Mouse (Mus musculus): ENCODE measurements around the gene Izumo1.

The Izumo1 gene

DNA sequence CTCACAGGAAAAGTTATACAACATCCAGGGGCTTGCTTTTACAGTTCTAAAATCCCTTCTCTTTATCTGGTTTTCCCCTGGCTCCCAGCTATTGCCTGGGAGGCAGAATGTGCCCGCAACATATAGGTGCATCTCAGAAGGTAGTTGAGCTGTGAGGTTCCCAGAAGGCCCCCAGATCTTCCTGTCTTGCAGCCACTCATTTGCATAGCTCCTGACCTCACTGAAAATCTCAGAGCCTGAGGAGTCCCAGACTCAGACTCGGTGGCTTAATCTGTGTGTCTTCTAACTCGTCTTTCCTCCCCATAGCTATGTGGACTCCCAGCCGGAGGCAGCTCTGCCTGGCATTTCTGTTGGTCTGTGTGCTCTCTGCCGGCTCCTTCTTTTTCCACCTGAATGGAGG lies 3.3 kb upstream of the Izumo1 start:
- no peak for DNase-seq (ENCODE audit: low read depth, low spot score)

DNA sequence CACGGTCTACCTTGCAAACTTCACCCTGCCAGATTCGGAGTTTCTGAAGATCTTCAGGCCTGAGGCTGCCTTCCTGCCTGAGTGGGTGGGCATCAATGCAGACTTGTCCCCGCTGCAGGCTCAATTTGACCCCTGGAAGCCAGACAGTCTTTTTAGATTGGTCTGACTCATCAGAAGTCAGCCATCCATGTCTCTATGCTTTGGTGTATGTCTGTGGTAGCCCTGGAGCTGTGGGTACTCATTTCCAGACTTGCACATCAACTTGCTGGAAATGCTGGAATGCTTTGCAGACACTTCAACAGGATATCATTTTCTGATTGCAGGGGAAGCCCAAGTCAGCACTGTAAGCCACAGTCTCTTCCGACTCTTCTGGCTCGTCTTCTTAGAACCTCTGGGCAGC lies 2.0 kb upstream of the Izumo1 start:
- DNase-seq (ENCODE audit: low read depth, low spot score) = no peak

DNA sequence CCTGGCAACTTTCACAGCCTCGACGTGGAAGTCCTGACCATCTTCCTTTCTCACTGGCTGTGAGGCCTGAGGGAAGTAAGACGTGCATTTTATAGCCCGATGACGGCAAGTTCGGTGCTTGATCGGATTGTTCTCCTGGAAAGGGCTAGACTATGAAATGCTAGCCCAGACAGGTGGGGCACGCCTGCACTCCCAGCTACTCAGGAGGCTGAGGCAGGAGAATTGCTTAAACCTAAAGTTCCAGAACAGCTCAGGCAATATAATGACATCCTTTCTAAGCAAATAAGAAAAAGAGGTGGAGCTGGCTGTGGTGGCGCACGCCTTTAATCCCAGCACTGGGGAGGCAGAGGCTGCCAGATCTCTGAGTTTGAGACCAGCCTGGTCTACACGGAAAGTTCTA lies 1.9 kb downstream of the Izumo1 start:
- DNase-seq (ENCODE audit: low read depth, low spot score) = no peak

DNA sequence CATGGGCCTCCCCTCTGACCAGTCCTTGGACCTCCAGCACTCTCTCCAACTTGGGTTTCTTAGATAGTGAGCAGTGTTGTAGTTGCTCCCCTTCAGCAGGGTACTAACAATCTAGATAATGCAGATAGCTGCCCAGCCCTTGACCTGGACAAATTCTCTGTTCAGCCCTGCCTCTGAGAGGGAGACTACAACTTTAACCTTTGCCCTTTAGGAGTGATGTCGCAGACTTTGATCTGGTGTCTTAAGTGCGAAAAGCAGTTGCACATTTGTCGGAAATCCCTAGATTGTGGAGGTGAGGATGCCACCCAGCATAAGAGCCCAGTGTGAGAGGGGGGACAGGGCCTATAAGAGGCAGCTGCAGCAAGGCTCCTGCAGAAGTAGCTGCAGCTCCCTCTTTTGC lies 3.1 kb downstream of the Izumo1 start:
- DNase-seq (ENCODE audit: low read depth, low spot score) = no peak

DNA sequence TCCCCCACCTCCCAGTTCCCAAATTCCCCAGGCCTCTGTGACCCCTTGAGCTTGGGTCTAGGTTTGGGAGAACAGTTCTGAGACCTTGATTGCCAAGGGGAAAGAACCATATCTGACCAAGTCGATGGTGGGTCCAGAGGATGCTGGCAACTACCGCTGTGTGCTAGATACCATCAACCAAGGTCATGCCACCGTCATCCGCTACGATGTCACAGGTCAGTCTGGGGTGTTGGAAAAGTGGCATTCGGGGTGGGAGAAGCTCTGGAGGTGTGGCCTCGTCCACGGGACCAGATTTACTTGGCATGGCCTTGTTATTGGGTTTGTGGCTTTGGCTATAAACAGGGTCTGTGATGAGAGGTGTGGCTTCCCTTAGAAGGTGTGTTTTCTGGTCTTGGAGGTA lies 3.9 kb downstream of the Izumo1 start:
- no peak for DNase-seq (ENCODE audit: low read depth, low spot score)

DNA sequence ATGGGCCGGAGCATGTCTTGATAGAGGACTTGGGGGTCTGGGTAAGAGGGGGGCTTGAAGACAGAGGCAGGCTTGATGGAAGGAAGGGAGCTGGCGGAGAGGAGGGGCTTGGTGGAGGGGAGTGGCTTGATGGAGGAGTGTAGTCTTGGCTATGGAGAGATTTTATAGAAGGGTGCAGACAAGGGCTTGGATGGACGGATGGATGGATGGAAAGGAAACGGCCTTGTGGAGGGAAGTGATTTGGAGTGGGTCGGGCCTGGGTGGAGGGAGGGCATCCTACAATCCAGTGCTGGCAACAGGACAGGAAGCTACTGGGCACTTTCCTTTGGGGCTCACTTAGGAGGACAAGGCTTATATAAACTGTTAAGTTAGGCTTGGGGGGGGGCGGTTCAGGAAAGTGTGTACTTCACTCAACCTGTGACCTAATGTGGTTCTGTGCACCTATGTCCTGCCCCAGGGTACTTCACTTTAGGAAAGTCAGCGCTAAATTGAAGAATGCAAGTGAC lies 5.0 kb downstream of the Izumo1 start:
- DNase-seq (ENCODE audit: low read depth, low spot score) = no peak

DNA sequence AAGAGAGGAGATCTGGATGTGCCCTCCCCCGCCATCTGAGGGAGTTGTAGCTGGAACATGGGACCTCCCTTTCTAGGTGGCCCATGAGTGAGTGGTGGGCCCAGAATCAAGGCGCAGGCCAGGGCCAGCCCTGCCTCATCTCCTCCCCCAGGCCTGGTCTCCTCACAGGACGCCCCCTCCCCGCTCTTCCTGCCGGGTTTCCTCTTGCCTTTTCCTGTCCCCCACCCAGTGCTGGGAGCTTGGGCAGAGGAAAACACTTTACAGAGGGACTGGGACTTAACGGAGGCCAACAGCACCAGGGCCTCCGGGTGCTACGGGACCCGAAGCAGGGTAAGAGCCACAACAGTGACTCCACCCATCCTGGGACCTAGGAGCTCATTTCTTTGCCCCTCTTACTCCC lies 5.7 kb downstream of the Izumo1 start, which contains the start of gene Rasip1:
Rasip1 (plus strand) TSS at position 228 of the 400 bp plus-strand sequence.
- DNase-seq (ENCODE audit: low read depth, low spot score) = no peak

DNA sequence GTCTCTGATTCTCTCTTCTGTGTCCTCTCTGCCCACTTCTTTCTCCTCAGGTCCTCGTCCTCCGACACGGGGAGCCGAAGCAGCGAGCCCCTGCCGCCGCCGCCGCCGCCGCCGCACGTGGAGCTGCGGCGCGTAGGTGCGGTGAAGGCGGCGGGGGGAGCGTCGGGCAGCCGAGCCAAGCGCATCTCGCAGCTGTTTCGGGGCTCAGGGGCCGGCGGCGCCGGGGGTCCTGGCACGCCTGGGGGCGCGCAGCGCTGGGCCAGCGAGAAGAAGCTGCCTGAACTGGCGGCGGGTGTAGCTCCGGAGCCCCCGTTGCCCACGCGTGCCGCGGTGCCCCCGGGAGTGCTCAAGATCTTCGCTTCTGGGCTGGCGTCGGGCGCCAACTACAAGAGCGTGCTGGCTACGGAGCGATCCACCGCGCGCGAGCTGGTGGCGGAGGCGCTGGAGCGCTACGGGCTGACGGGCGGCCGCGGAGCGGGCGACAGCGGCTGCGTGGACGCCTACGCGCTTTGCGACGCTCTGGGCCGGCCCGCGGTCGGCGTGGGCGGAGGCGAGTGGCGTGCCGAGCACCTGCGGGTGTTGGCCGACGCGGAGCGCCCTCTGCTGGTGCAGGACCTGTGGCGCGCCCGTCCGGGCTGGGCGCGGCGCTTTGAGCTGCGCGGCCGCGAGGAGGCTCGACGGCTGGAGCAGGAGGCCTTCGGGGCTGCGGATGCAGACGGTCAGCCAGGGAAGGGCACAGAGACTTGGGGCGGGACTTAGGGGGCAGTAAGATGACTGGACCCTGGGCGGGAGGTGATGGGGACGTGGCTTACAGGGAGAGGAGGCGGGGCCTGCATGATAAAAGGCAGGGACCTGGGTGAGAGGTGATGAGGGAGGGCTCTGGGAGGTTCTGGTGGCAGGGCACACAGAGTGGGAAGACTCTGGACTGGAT lies 7.0 kb downstream of the Izumo1 start:
- DNase-seq (ENCODE audit: low read depth, low spot score) = peak; percentile 87

DNA sequence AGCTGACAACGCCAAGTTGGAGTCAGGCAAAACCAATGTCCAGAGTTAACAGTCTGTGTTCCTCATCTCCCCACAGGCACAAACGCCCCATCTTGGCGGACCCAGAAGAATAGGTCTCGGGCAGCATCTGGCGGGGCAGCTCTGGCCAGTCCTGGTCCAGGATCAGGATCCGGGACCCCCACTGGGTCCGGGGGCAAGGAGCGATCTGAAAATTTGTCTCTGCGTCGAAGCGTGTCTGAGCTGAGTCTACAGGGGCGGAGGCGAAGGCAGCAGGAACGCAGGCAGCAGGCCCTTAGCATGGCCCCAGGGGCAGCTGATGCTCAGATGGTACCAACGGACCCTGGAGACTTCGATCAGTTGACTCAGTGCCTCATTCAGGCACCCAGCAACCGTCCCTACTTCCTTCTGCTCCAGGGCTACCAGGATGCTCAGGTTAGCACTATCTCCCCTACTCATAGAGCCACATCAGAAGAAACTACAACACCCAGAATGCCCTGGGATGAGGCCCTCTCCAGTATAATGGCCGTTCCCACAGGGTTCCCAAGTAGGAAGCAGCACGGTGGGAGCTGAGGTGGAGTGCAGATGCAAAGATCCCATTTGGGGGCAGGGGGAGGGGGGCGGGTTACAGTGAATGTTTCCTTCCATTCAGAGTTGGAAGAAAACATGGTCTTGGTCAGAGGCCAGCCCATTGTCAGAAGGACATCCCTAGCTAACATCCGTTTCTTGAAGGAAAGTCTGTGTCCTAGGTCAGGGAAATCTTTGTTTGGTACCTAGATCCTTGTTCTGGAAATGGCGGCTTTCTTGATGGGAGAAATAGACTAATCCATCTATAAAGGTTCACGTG lies 8.7 kb downstream of the Izumo1 start:
- no peak for DNase-seq (ENCODE audit: low read depth, low spot score)

DNA sequence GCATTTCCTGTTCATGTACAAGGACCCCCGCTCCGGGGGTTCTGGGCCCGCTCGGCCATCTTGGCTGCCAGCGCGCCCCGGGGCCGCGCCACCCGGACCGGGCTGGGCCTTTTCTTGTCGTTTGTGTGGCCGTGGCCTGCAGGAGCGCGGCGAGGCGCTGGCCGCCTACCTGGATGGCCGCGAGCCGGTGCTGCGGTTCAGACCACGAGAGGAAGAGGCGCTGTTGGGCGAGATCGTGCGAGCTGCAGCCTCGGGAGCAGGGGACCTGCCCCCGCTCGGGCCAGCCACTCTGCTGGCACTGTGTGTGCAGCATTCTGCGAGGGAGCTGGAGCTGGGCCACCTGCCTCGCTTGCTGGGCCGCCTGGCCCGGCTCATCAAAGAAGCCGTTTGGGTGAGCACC lies 10.9 kb downstream of the Izumo1 start:
- no peak for DNase-seq (ENCODE audit: low read depth, low spot score)

DNA sequence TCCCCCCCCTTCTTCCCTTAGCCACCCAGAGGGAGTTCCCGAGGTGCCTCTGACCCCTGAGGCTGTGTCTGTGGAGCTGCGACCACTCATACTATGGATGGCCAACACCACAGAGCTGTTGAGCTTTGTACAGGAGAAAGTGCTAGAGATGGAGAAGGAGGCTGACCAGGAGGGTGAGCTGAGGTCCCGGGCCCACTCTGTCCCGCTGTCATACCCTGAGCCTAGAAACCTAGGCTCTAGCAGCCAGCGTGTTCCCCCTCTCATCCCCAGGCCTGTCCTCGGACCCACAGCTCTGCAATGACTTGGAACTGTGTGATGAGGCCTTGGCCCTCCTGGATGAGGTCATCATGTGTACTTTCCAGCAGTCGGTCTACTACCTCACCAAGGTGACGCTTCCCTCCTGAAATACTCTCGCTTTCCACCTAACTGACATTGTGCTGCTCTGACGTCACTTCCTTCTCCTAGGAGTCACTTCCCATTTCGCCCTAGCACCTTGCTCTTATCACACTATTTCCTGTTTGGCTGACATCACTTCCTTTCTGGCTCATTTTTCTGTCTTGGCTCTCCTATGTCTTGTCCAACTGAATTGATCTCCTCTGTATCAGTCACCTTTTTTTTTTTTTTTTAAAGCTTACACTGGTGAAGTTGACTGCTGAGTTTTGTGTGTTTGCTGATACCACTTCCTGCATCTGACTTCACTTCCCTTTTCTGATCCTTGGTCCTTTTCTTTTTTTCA lies 13.5 kb downstream of the Izumo1 start:
- DNase-seq (ENCODE audit: low read depth, low spot score) = no peak

DNA sequence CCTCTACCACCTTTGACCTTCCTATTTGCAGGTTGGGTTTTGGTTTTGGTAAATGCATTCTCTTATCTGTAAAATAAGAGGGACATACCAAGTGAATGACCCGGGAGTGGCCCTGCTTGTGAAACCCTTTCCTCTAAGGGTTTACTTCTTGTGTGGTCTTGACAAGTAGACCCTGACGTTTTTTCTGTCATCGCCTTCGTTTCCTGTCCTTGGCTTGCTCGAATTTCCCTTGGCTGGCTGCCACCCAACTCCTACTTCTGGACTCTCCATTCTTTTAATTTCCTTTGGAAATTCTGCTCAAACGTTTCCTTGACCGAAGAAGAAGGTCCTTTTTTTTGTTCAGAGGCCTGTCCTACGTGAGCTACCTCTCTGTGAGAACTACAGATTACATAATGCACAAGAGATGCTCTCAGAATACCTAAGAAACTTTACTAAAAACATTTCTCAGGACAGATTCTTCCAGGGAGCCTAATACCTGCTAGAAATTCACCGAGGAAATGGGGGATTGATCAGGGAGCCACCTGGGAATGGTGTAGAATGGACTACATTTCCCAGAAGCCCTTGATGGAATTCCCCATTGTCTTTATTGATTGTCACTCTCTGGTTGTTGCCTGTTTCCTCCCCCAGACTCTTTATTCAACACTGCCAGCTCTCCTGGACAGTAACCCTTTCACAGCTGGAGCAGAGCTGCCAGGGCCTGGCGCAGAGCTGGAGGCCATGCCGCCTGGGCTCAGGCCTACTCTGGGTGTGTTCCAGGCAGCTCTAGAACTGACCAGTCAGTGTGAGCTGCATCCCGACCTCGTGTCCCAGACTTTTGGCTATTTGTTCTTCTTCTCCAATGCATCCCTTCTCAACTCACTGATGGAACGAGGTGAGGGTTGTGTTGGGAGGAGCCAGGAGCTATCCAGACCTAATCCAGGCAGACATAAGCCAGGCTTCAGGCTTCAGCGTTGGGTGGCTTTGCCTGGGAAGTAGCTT lies 14.4 kb downstream of the Izumo1 start:
- no peak for DNase-seq (ENCODE audit: low read depth, low spot score)

DNA sequence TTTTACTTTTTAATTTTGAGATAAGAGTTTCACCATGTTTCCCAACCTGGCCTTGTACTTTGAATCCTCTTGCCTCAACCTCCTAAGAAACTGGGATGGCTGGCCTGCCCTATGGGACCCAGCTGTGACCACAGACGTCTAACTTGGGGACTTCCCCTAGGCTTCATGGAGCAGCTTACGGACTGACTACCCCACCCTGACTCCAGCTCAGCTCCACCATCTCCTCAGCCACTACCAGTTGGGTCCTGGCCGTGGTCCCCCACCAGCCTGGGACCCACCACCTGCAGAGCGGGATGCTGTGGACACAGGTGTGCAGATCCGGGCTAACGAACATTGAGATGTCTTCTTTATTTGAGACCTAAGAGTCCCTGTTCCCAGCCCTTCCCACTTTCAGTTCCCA lies 16.1 kb downstream of the Izumo1 start:
- DNase-seq (ENCODE audit: low read depth, low spot score) = no peak

DNA sequence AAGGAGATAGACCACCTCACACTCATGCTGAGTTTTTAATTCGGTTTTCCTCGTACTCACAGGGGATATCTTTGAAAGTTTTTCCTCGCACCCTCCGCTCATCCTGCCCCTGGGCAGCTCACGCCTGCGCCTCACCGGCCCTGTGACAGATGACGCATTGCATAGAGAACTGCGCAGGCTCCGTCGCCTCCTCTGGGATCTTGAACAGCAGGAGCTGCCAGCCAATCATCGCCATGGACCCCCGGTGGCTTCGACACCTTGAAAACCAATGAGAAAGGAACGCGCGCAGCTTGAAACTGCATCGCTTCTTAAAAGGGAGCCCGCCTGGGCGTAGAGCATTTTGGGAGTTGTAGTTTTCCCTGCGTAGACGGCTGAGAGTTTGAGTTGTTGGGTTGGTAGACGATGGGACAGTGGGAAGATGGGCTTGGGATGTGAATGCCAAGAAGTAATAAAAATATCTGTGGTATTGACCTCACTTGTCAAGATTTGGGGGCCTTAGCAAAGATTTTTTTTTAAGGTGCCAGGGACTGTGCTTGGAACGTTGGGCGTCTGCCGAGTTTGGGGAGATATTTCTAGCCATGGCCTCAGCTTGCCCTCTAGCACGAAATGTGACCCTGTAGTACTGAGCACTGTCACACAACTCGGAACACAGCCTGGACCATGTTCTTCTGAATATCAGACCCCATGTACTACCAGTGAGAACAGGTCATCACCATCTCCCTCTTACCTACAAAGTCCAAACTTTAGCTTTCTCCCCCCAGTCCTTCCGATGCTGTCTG lies 17.2 kb downstream of the Izumo1 start:
- peak; percentile 94 for DNase-seq (ENCODE audit: low read depth, low spot score)

DNA sequence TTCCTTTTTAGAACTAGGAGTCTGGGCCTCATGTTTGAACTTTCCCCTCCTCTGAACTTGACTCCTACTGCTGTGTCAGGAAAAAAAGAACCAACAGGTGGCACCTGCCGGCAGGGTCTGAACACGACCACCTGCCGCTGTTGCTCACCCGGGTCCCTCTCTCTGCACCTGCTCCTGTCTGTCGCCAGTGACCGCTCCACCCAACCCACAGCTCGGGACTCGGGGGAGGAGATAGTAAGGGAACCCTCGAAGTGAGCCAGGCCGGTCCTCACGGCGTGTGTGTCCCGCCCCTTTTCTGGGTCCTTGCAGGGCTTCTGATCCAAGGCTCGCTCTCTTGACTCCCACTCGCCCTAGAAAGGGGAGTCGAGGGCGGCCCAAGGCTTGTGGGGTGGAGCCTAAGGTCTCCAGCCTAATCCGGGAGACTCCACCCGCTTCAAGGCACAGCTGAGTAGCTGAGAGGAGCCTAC lies 18.0 kb downstream of the Izumo1 start, which contains the start of gene Mamstr:
Mamstr (plus strand) TSS at position 417 of the 467 bp plus-strand sequence.
- no peak for DNase-seq (ENCODE audit: low read depth, low spot score)

DNA sequence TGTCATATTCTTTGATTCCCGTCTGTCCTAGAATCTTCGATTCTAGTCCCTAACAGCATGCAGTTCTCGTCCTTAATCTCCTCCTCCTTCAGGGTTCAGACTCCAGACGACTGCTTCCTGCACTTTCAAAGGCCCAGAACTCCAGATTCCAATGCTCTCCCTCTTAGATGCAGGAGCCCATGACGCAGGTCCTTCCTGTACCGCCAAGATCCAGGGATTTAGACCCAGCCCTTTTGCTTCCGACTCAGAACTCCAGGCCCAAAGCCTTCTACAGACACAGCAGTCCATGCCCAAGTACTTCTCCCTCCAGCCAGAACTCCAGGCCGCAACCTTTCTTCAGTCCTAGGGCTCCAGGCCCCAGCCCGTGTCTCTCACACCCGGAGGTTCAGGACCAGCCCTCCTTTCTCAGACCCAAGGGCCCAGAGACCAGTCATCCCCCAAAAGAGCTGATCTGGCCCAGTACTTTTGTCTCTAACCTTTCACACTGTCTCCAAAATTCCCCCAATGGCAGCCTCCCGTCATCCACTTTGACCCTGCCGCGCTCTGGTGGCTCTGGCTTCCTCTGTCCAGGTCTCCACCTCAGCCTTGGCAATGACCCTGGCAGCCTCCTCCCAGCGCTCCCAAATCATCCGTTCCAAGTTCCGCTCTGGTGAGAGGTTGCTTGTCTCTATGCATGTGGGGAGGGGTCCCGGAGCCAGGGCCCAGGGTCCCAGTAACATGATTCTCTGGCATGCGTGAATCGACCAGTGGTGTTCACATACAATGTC lies 18.8 kb downstream of the Izumo1 start:
- DNase-seq (ENCODE audit: low read depth, low spot score) = no peak

DNA sequence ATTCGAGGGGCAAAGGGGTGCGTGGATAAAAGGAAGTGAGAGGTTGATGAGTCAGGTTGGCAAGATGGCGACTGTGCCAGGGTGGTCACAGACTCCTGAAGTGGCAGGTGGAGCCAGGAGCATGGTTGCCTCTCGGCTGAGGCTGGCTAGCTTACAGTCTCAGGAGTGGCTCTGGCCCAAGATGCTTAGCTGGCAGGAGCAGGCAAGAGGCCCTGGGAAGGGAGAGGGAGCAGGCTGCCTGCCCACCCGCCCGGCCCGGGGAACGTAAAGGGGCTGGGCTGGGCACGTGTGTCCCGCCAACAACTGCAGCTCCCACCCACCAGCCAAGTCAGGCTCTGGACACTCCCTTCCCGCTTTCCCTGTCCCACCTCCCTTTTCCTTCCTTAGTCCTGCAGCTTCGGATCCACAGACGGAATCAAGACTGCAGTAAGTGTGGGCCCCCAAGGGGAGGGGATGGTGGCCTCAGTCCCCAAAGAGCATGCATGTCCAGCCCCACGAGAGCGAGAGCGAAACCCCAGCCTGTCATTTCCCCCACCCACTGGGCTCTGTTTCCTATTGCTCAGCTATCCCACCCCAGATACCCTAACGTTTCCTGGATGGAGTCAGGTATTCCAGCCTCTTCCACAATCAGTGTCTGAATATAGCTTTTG lies 19.9 kb downstream of the Izumo1 start:
- DNase-seq (ENCODE audit: low read depth, low spot score) = no peak

DNA sequence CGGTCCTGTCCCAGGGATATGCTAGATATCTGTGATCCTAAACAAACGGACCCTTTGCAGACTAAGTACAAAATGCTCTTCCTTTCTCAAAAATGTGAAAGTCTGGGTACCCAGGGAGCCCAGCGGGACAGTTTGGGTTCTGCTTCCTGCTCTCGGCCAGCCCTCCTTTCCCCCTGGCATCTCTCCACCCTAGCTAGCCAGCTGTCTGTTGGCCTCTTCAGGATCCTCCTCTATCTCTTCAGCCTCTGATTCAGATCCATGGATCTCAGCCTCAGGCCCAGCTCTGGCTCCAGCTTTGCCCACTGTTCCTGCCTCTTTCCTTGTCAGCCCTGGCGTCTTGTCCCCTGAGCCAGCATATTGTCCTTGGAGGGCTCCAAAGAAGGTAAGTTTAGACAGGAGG lies 20.5 kb downstream of the Izumo1 start:
- no peak for DNase-seq (ENCODE audit: low read depth, low spot score)
